Mouse (Mus musculus): ENCODE data around the gene Gstm4. TPM values are rescaled to one million over a fixed set of nuclear protein-coding genes. Genes with fewer than 3 reads are reported as not detected.
"Not testable (repeated sequence)": the region's sequence is repeated elsewhere in the genome, so short reads cannot be mapped to it uniquely, and the experiment has no call there.

Gstm4 gene
- polyA plus RNA-seq, 1 experiment from 2014 or later: 15.1 TPM

GRCm38 (mm10) chr3:108010286-108010685 lies 34.4 kb downstream of the Gstm4 start:
- Histone ChIP-seq H3K36me3 (ENCODE audit: control insufficient read depth, insufficient read depth, low read length) (no peaks in the 10 kb centered on the region), H3K27ac (replicated peaks; ENCODE audit: low read depth, low read length) (no peak overlapping the region), H3K4me2 (ENCODE audit: low read depth, severe bottlenecking) (no peak overlapping the region), H3K9me3 (ENCODE audit: control insufficient read depth, low read length) (no peaks in the 10 kb centered on the region), H3K4me3 (ENCODE audit: low read depth, low read length) (no peak overlapping the region), H3K9ac (ENCODE audit: low read length) (no peak overlapping the region), H3K4me1 (ENCODE audit: control insufficient read depth, insufficient read depth, low read length) (no peaks in the 10 kb centered on the region), H3K27me3 (ENCODE audit: control insufficient read depth, insufficient read depth, low read length) (no peaks in the 10 kb centered on the region)
- 72% methylated on average over 2 of the region's 2 CpGs for WGBS
- DNase-seq (ENCODE audit: low spot score) (no peak), ATAC-seq (ENCODE audit: insufficient number of reproducible peaks, low FRiP score, low TSS enrichment, low read depth) (no peak)

DNA sequence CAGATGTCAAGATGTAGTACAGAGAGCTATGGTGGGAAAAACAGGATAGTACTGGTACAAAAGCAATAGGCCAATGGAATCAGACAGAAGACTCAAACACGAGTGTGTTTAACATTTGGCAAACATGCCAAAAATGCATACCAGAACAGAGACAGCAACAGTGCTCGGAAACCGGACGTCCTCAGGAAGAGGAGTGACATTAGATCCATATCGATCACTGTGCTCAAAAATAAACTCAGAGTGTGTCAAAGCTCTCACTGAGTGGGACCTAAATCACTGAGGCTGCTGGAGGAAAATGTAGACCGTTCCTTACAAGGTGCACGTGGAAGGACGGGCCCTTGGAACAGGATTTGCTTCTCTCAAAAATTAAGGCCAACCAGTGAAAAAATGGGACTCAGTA lies 42.7 kb downstream of the Gstm4 start:
- Histone ChIP-seq H3K9me3 (ENCODE audit: control insufficient read depth, low read length) (no peaks in the 10 kb centered on the region), H3K4me2 (ENCODE audit: low read depth, severe bottlenecking) (no peak overlapping the region), H3K9ac (ENCODE audit: low read length) (no peak overlapping the region), H3K4me1 (ENCODE audit: control insufficient read depth, insufficient read depth, low read length) (no peaks in the 10 kb centered on the region), H3K27ac (replicated peaks; ENCODE audit: low read depth, low read length) (no peak overlapping the region), H3K4me3 (ENCODE audit: low read depth, low read length) (no peak overlapping the region), H3K36me3 (ENCODE audit: control insufficient read depth, insufficient read depth, low read length) (no peaks in the 10 kb centered on the region), H3K27me3 (ENCODE audit: control insufficient read depth, insufficient read depth, low read length) (no peaks in the 10 kb centered on the region)
- DNase-seq (ENCODE audit: low spot score) (no peak), ATAC-seq (ENCODE audit: insufficient number of reproducible peaks, low FRiP score, low TSS enrichment, low read depth) (no peak)
- 94% methylated on average over 8 of the region's 8 CpGs for WGBS

GRCm38 (mm10) chr3:107999491-107999890 lies 45.2 kb downstream of the Gstm4 start:
- Histone ChIP-seq H3K4me3 (ENCODE audit: low read depth, low read length) (no peak overlapping the region), H3K9ac (ENCODE audit: low read length) (no peak overlapping the region), H3K9me3 (ENCODE audit: control insufficient read depth, low read length) (no peaks in the 10 kb centered on the region), H3K36me3 (ENCODE audit: control insufficient read depth, insufficient read depth, low read length) (no peaks in the 10 kb centered on the region), H3K4me1 (ENCODE audit: control insufficient read depth, insufficient read depth, low read length) (no peaks in the 10 kb centered on the region), H3K27me3 (ENCODE audit: control insufficient read depth, insufficient read depth, low read length) (no peaks in the 10 kb centered on the region), H3K4me2 (ENCODE audit: low read depth, severe bottlenecking) (no peak overlapping the region), H3K27ac (replicated peaks; ENCODE audit: low read depth, low read length) (no peak overlapping the region)
- 89% methylated on average over 3 of the region's 3 CpGs for WGBS
- DNase-seq (ENCODE audit: low spot score) (no peak), ATAC-seq (ENCODE audit: insufficient number of reproducible peaks, low FRiP score, low TSS enrichment, low read depth) (no peak)

GRCm38 (mm10) chr3:107998591-107998990 lies 46.1 kb downstream of the Gstm4 start:
- no peaks in the 10 kb centered on the region for H3K9me3 ChIP-seq (ENCODE audit: control insufficient read depth, low read length)
- ATAC-seq (ENCODE audit: insufficient number of reproducible peaks, low FRiP score, low TSS enrichment, low read depth) (no peak), DNase-seq (ENCODE audit: low spot score) (no peak)
- H3K9ac ChIP-seq (ENCODE audit: low read length): no peak overlapping the region
- H3K4me1 ChIP-seq (ENCODE audit: control insufficient read depth, insufficient read depth, low read length): no peaks in the 10 kb centered on the region
- H3K27me3 ChIP-seq (ENCODE audit: control insufficient read depth, insufficient read depth, low read length): no peaks in the 10 kb centered on the region
- H3K27ac ChIP-seq (replicated peaks; ENCODE audit: low read depth, low read length): no peak overlapping the region
- 93% methylated on average over 3 of the region's 3 CpGs for WGBS
- H3K4me3 ChIP-seq (ENCODE audit: low read depth, low read length): no peak overlapping the region
- no peaks in the 10 kb centered on the region for H3K36me3 ChIP-seq (ENCODE audit: control insufficient read depth, insufficient read depth, low read length)
- no peak overlapping the region for H3K4me2 ChIP-seq (ENCODE audit: low read depth, severe bottlenecking)

DNA sequence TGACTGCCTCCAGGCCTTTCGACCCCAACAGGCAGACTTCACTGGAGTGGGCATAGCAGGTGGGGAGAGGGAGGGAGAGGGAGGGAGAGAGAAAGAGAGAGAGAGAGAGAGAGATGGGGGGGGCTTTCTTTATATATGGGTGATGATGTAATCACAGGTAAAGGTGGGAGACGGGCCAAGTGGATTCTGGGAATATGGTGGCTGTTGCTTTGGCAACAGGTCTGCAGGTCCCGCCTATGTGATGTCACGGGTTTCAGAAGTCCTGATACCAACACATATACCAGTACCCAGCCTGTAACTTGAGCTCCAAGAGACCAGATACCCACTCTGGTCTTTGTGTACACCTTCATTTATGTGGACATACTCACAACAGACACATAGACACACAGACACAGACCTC lies 48.1 kb downstream of the Gstm4 start:
- no peak overlapping the region for H3K4me2 ChIP-seq (ENCODE audit: low read depth, severe bottlenecking)
- no peak for DNase-seq (ENCODE audit: low spot score)
- no peaks in the 10 kb centered on the region for H3K36me3 ChIP-seq (ENCODE audit: control insufficient read depth, insufficient read depth, low read length)
- H3K9me3 ChIP-seq (ENCODE audit: control insufficient read depth, low read length): no peaks in the 10 kb centered on the region
- H3K27me3 ChIP-seq (ENCODE audit: control insufficient read depth, insufficient read depth, low read length): no peaks in the 10 kb centered on the region
- no peaks in the 10 kb centered on the region for H3K4me1 ChIP-seq (ENCODE audit: control insufficient read depth, insufficient read depth, low read length)
- H3K4me3 ChIP-seq (ENCODE audit: low read depth, low read length): no peak overlapping the region
- no peak overlapping the region for H3K9ac ChIP-seq (ENCODE audit: low read length)
- WGBS: 89% methylated on average over 4 of the region's 4 CpGs
- no peak for ATAC-seq (ENCODE audit: insufficient number of reproducible peaks, low FRiP score, low TSS enrichment, low read depth)
- no peak overlapping the region for H3K27ac ChIP-seq (replicated peaks; ENCODE audit: low read depth, low read length)

- ATAC-seq (ENCODE audit: insufficient number of reproducible peaks, low FRiP score, low TSS enrichment, low read depth); DNase-seq (ENCODE audit: low spot score); H3K27me3 ChIP-seq (ENCODE audit: control insufficient read depth, insufficient read depth, low read length); H3K27ac ChIP-seq (replicated peaks; ENCODE audit: low read depth, low read length); H3K4me3 ChIP-seq (ENCODE audit: low read depth, low read length); H3K9me3 ChIP-seq (ENCODE audit: control insufficient read depth, low read length); H3K4me1 ChIP-seq (ENCODE audit: control insufficient read depth, insufficient read depth, low read length); H3K36me3 ChIP-seq (ENCODE audit: control insufficient read depth, insufficient read depth, low read length); H3K4me2 ChIP-seq (ENCODE audit: low read depth, severe bottlenecking); H3K9ac ChIP-seq (ENCODE audit: low read length): not testable (repeated sequence)
- 92% methylated on average over 2 of the region's 2 CpGs for WGBS
Observed at GRCm38 (mm10) chr3:107995974-107996373, 48.7 kb downstream of the Gstm4 start.

Other genes with a start within 250 kb of the Gstm4 start
- not detected in 2 replicates for gene Eps8l3, start 167.7 kb downstream of the Gstm4 start, polyA plus RNA-seq (2014; fragmentation: Nextera tagmentation; extraction: Ambion mirVana)
- gene Gstm5, start 149.1 kb downstream of the Gstm4 start, polyA plus RNA-seq (2014; fragmentation: Nextera tagmentation; extraction: Ambion mirVana): 211 and 220 TPM in 2 replicates
- 37.1 and 37.2 TPM in 2 replicates for gene Gstm7, start 113.1 kb downstream of the Gstm4 start, polyA plus RNA-seq (2014; fragmentation: Nextera tagmentation; extraction: Ambion mirVana)
- gene Gstm6, start 101.1 kb downstream of the Gstm4 start, polyA plus RNA-seq (2014; fragmentation: Nextera tagmentation; extraction: Ambion mirVana): 4.9 and 5.6 TPM in 2 replicates
- not detected in 2 replicates for gene Gstm3, start 75.6 kb downstream of the Gstm4 start, polyA plus RNA-seq (2014; fragmentation: Nextera tagmentation; extraction: Ambion mirVana)
- 30.1 and 32.1 TPM in 2 replicates for gene Gstm2, start 58.4 kb downstream of the Gstm4 start, polyA plus RNA-seq (2014; fragmentation: Nextera tagmentation; extraction: Ambion mirVana)
- gene Gstm1, start 26.9 kb downstream of the Gstm4 start, polyA plus RNA-seq (2014; fragmentation: Nextera tagmentation; extraction: Ambion mirVana): 32.8 and 33.9 TPM in 2 replicates
- gene Ampd2, start 41.8 kb upstream of the Gstm4 start, polyA plus RNA-seq (2014; fragmentation: Nextera tagmentation; extraction: Ambion mirVana): 37.0 and 38.0 TPM in 2 replicates
- gene Gnat2, start 47.9 kb upstream of the Gstm4 start, polyA plus RNA-seq (2014; fragmentation: Nextera tagmentation; extraction: Ambion mirVana): 1.6 and 1.8 TPM in 2 replicates
- 192 and 198 TPM in 2 replicates for gene Gnai3, start 101.3 kb upstream of the Gstm4 start, polyA plus RNA-seq (2014; fragmentation: Nextera tagmentation; extraction: Ambion mirVana)
- 0.11 and 0.29 TPM in 2 replicates for gene Gpr61, start 110.0 kb upstream of the Gstm4 start, polyA plus RNA-seq (2014; fragmentation: Nextera tagmentation; extraction: Ambion mirVana)
- 2.2 and 2.7 TPM in 2 replicates for gene Amigo1, start 141.4 kb upstream of the Gstm4 start, polyA plus RNA-seq (2014; fragmentation: Nextera tagmentation; extraction: Ambion mirVana)
- 0.98 and 1.1 TPM in 2 replicates for gene Cyb561d1, start 156.3 kb upstream of the Gstm4 start, polyA plus RNA-seq (2014; fragmentation: Nextera tagmentation; extraction: Ambion mirVana)
- gene Atxn7l2, start 166.0 kb upstream of the Gstm4 start, polyA plus RNA-seq (2014; fragmentation: Nextera tagmentation; extraction: Ambion mirVana): 21.1 and 25.6 TPM in 2 replicates
- gene Sypl2, start 181.8 kb upstream of the Gstm4 start, polyA plus RNA-seq (2014; fragmentation: Nextera tagmentation; extraction: Ambion mirVana): 0.43 and 0.51 TPM in 2 replicates
- 348 and 359 TPM in 2 replicates for gene Psma5, start 212.0 kb upstream of the Gstm4 start, polyA plus RNA-seq (2014; fragmentation: Nextera tagmentation; extraction: Ambion mirVana)
- 14.1 TPM in 2 replicates for gene Sort1, start 239.2 kb upstream of the Gstm4 start, polyA plus RNA-seq (2014; fragmentation: Nextera tagmentation; extraction: Ambion mirVana)